Mouse (Mus musculus): ENCODE results near the gene Ttc37. TPM values are rescaled to one million over a fixed set of nuclear protein-coding genes. Genes with fewer than 3 reads are reported as not detected.

Ttc37 gene
- polyA plus RNA-seq, 1 experiment from 2014 or later = 7.1 TPM

Other genes with a start within 250 kb of the Ttc37 start
- gene Rhobtb3, start 154.8 kb upstream of the Ttc37 start, polyA plus RNA-seq (2015; fragmentation: Nextera tagmentation; extraction: Ambion mirVana) = 19.8 and 21.6 TPM in 2 replicates
- gene Spata9, start 131.6 kb upstream of the Ttc37 start, polyA plus RNA-seq (2015; fragmentation: Nextera tagmentation; extraction: Ambion mirVana) = 0.19 and 0.68 TPM in 2 replicates
- 18.0 and 18.9 TPM in 2 replicates for gene Rfesd, start 80.0 kb upstream of the Ttc37 start, polyA plus RNA-seq (2015; fragmentation: Nextera tagmentation; extraction: Ambion mirVana)
- gene Gpr150, start 41.7 kb upstream of the Ttc37 start, polyA plus RNA-seq (2015; fragmentation: Nextera tagmentation; extraction: Ambion mirVana) = 0.43 TPM in 1 of 2 replicates, not detected in the other
- gene Arsk, start 74 bp upstream of the Ttc37 start, polyA plus RNA-seq (2015; fragmentation: Nextera tagmentation; extraction: Ambion mirVana) = 3.0 and 3.1 TPM in 2 replicates
- gene Fam81b, start 206.3 kb downstream of the Ttc37 start, polyA plus RNA-seq (2015; fragmentation: Nextera tagmentation; extraction: Ambion mirVana) = not detected in 2 replicates

All from heart, embryonic 13.5 days (tissue).